Mouse (Mus musculus) adrenal gland, postnatal 4 days (tissue): Measurements from ENCODE around the gene Itprip. TPM values are rescaled to one million over a fixed set of nuclear protein-coding genes. Genes with fewer than 3 reads are reported as not detected.

ENCODE experiments used
- DNase-seq, 2 experiments: peaks; one replicate each; pipeline ENCODE4 v3.0.0; 2021 to 2022; ENCODE audit warnings: low spot score in 2 of 2, mixed read lengths in 2 of 2
- total RNA-seq, 2 experiments: library from RNA; stranded (reverse); gene quantifications; 2 replicates each; pipeline ENCODE4 v1.2.3; 2021

Gene Itprip
- total RNA-seq, 2 experiments from 2014 or later = 19.2 to 20.4 TPM

DNA sequence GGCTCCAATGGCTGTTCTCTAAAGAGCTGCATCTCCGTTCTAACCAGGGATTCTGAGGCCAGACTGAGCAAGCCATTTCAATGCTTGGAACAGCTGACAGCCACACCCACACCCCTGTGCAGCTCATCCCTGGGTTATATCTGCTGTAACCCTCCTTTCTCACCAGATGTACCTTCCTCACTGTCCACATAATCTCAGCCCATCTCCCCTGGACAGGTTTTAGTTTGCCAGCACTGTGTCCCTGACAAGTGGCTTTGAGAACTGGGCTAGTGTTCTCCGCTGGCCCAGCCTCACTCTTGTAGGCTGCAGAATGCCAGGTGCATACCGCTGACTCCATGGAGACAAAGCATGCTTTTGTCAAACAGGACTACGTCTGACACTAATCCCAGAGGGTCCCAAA lies 1.7 kb downstream of the Itprip start:
- no peak for DNase-seq

GRCm38 (mm10) chr19:47915251-47915650 lies 3.8 kb downstream of the Itprip start:
- no peak for DNase-seq

GRCm38 (mm10) chr19:47914191-47914590 lies 4.9 kb downstream of the Itprip start:
- no peak for DNase-seq

DNA sequence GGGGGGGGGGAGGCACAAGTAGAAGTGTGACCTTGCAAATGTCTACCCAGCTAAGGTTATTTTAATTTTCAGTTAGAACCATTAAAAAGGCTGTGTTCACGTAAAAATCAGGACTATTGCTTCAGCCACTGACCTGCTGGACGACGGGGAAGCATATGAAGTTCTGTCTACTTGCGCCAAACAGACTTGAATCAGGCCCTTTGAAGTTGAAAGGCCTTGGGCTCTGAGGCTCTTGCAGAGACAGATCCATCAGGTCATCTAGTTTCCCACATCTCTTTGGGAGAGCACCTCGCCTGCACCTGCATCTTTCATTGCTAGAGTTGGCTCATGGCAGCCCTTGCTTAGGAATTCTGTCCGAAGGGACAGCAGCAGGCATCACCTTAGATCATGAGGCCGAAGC lies 5.8 kb downstream of the Itprip start:
- no peak for DNase-seq

DNA sequence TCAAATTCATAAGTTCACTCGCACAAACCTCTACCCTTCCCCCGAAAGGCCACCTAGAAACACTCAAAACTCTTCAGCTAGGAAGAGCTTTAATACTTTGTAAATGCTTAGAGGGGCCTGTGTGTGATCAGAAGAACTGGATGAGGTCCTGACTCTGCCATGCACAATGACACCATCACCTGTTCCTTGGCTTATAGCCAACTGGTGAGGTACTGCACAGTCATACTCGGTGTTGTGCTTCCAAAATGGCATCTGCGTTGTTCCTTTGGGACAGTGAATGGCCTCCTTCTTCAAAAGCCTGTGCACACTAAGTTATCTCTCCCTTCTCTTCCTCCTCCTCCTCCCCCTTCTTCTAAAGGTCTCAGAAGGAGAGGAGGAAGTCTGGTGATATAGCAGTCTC lies 8.3 kb downstream of the Itprip start:
- no peak for DNase-seq

- DNase-seq = no peak
Measured at GRCm38 (mm10) chr19:47910117-47910618, 8.9 kb downstream of the Itprip start.

DNA sequence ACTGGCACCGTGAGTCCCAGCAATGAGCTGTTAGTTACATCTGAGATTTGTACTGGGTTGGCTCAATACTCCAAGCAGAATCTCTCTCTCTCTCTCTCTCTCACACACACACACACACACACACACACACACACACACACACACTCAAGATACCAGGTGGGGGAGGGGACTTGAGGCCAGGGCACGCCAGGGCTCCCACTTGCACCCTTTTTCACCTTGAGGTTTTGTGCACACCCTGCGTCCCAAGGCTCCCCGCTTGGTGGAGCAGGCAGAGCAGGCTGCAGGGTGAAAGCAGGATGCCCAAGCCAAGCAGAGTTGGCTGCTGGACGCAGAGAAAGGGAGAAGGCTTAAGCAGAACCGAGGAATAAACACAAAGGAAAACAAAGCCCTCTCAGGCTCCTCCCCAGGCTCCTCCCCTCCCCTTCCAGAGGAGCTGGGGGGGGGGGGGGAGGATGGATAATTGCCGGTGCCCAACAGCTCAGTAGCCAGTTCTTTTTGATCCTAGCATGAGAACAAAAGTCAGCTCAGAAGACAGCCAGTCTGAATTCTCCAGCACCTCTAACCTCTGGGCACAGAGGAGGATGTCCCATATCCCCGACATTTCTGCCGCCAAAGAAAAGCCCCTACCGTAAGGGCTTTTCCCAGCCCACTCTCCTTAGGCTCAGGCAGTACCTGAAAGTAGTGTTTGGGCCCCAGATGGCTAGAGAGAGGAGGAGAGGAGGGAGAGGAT lies 9.5 kb downstream of the Itprip start:
- DNase-seq = no peak

DNA sequence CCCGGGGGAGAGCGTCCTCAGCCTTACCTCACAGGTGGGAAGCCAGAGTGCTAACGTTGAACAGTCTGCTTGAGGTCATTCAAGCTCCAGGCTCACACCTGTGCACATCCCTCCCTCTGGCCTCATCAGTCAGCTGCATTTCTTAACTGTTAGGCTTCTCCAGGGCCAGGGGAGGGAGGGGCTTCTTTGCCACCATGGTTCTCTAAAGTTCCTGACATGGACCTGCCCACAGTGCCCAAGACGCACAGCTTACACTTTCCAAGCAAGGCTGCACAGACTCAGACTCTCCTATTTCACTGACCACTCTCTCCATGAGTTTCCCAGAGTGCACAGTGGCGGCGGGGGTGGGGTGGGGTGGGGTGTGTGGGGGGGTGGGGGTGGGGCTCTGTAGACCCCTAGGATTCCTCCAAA lies 10.1 kb downstream of the Itprip start:
- no peak for DNase-seq

DNA sequence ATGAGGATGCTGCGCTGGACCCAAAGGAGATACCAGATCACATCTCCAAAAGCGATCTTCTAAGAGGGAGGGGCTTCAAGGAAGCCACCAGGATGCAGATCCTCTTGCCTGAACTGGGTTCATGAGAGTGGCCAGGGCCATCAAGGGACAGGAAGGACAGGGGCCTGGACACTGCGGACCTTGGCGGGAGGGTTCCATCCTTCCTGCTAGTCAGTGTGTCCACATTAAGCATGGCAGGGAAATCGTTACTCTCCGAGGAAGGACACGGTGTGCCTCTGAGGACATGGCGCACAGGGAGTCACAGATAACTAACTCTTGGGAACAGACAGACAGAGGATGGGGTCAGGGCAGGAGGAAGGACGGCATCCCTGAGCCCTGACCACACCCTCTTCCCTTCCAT lies 11.5 kb downstream of the Itprip start:
- no peak for DNase-seq

DNA sequence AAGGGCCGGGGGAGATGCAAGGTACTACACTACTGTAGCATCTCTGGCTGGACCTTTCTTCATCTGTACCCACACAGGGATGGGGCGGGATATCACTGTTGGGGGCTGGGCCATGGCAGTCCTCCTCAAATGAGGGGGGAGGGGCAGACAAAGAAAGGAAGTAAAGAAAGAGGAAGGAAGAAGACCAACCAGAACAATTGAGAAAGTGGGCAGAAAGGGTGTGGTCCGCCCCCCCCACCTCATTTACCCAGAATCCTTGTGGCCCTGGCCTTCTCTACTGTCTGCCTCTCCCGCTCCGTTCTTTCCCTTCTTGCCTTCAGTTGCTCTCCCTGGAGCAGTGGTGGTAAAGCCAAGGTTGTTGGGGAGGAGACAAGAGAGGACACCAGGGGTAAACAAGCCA lies 13.5 kb downstream of the Itprip start:
- no peak for DNase-seq

DNA sequence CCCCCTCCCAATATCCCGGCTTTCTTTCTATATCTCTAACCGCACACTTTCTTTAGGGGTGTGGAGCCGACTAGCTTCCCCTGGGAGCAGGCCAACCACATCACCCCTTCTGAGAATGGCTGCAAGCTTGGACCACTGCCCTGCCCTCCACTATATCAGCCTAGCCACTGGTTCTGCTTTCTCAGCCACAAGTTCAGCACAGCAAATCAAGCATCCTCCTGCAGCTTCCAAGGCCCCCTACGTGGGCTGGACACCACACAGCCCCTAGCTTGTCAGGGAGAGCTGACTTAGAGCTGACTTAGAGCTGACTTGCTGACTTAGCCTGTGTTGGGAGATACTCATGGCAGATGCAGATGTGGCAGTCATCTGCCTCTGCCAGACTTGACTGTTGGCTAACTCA lies 14.0 kb downstream of the Itprip start:
- no peak for DNase-seq

DNA sequence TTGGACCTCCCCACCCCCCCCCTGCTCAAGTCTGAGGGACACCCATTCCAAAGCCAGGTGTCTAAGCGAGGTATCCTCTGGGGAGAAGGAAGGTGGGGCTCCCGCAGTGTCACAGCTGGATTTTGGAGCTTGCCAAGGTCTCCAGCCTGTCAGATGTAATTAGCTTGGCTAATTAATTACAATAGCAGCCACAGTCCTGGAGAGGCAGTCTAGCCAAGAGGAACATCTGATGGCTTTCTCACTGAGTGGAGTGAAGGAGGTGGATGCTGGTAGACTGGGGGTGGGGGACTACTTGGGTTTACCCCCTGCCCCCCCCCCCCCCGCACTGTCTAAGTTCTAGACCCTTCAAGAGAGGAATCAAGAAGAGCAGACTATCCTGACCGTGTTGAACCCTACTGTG lies 15.4 kb downstream of the Itprip start:
- no peak for DNase-seq

DNA sequence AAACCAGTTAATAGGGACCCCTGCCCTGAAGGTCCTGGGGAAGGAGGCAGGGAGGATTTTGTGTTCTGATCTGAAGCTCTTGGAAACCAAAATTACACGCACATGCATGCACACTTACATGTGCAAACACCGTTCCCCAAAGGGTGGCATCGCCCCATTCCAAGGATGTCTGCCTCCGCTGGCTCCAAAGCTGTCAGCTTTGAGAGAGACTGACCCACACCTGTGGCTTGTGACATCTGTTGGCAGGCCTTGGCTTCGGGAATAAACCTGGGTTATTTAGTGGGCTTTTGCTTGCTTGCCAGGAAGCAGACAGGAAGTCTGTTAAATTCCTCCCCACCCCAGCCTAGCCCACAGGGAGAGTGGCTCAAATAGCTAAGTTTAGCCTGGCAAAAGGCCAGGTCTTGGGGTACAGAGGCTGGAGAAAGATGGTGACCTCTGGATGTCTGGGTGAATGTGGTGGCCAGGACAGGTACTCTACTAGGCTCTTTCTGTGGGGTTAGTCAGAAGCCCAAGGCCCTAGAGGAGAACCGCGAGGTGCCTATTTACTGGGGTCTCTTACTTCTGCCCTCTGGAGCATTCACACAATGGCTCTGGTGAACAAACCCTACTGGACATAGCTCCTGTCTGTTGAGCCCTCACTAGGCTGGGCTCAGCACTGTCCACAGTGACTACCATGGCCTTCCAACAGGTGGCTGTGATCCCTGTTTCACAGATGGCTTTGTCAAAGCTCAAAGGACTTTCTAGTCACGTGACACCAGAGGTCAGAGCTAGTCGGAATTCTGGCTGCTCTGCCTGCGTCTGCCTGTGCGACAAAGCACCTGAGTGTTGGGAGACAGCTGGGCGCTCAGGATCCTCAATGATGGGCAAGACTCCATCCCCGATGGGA lies 16.5 kb downstream of the Itprip start:
- DNase-seq = no peak

DNA sequence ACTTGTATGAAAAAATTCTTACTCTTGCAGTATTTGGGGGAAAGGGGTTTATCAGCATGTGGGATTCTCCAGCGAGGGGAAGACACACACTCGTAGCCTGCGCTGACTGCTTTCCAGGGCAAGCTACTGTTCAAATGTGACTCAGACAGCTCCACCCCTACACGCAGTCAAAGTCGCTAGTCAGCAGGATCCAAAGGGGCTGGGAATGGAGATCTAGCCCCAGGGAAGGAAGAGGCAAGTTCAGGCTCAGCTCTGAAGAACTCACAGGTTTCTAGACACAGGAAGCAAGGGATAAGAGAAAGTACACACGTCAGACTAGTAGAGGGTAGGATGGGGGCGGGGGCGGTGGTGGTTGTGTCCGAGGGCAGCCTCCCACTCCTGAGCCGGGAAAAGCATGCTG lies 18.5 kb downstream of the Itprip start:
- DNase-seq = no peak

DNA sequence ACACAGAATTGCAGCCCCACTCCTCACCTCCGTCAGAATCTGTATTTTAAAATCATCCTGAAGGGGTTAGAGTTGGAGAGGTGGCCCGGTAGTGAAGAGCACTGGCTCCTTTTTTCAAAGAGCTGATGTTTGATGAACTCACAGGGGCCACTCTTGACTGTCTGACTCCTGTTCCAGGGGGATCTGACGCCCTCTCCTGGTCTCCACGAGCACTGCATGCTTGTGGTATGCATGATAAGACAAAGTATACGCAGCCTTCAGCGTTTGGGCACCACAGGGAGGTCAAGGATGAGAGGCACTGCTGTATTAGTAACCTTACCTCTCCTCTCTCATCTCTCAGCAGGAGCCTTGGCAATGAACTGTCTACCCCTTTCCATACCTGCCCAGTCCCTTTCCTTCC lies 19.1 kb downstream of the Itprip start:
- DNase-seq = no peak

DNA sequence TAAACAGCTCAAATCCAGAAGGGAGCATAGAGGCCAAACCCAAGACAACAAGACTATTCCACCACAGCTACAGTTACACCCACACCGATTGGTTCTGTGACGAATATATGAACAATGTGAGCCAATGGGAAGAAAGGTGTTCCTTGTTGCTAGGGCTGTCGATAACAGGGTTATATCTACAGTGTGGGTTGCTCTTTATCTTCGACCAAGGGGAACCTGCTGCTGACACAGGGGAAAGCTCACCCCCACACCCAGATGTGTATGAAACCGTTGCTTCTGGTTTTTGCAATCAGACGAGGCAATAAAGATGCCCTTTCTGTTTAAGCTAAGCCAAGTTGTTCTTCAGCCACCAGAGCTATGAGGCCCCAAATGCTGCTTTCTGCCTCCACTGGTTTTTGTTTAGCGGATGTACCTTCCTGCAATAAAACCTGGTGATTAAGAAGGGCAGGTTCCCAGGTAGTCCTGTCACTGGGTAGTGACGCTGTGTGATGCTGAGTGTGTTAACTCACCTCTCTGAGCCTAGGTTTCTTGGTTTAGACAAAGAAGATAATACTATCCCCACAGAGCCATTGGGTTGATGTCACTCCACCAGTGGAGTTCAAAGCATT lies 20.5 kb downstream of the Itprip start:
- no peak for DNase-seq

- no peak for DNase-seq
Measured at GRCm38 (mm10) chr19:47893092-47893491, 26.0 kb downstream of the Itprip start.

- DNase-seq = no peak
Measured at GRCm38 (mm10) chr19:47891562-47892312, 27.4 kb downstream of the Itprip start.

DNA sequence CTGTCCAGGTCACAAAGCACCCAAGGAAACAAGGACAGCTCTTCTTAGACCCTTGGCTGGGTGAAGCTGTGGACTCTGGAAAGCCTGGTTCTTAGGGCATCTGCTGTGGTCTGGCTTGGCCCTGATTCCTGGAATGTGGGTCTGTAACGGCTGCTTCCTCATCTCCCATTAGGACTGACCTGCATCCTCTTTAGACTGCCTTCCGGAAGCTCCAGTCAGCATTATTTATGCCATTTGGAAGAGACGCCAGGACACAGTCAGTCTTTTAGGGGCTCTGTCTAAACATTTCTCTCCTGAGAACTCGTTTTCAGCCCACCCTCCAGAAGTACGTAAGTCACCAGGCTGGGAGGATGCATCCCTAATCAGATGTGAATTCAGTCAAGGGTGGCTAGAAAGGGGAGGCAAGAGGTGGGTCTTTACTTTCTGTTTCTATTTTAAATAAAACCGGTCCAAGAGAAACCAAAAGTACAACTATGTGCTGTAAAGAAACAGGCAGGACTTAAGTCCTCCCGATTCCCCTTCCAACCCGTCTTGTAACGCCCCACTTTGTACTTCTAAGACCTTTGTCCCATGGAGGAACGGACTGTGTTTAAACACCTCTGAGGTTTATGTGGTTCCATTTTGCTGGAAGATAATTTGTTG lies 28.5 kb downstream of the Itprip start:
- DNase-seq = no peak

- DNase-seq = no peak
Measured at GRCm38 (mm10) chr19:47888037-47888436, 31.1 kb downstream of the Itprip start.

DNA sequence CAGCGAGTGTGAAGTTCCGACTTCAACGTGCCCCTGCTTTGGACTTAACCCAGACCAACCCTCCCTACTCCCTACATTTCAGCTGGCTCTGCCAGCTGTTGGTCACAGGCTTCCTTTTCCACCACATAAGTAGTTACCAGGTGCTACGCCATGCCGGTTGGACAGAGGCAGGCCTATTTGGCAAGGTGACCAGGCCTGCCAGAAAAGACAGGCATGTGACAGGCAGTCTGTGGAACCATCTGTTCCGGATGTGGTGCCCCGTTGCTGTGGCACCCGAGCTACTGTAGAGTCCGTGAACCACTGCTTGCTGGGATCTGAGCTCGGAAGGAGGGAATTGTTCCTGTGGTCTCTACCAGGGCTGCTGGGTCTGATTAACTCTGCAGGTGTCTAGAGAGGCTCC lies 31.7 kb downstream of the Itprip start:
- no peak for DNase-seq
